Mouse (Mus musculus) midbrain, embryonic 16.5 days (tissue): ENCODE measurements at regions not wholly inside any gene's neighbourhood (a gene's known extent, or its start where the extent isn't known, plus 50 kb on each side); places are given as distances from the start of the nearest gene placed in this dataset.

Experiments used
- ATAC-seq: fragments of 200-750 bp; cut with Nextera tagmentation; 2 replicates; pipeline ENCODE4 v1.8.0; 2017; ENCODE audit warnings: moderate TSS enrichment
- H3K27ac ChIP-seq: fragments of 300-500 bp; sonication (generic); 2 replicates; pipeline ENCODE4 v1.5.1; 2014; ENCODE audit warnings: mild to moderate bottlenecking, low read length, mixed read lengths
- H3K27me3 ChIP-seq: fragments of 300-500 bp; sonication (generic); 2 replicates; pipeline ENCODE4 v1.6.1; 2014; ENCODE audit warnings: low read depth, low read length, mixed read lengths; ENCODE audit not compliant: control insufficient read depth, insufficient read depth
- H3K36me3 ChIP-seq: fragments of 300-500 bp; sonication (generic); 2 replicates; pipeline ENCODE4 v1.6.1; 2014; ENCODE audit warnings: mild to moderate bottlenecking, low read length, moderate library complexity, mixed read lengths; ENCODE audit not compliant: control insufficient read depth, insufficient read depth
- H3K4me1 ChIP-seq: fragments of 300-500 bp; sonication (generic); 2 replicates; pipeline ENCODE4 v1.6.1; 2014; ENCODE audit warnings: mild to moderate bottlenecking, low read length, mixed read lengths; ENCODE audit not compliant: control insufficient read depth, insufficient read depth
- H3K4me2 ChIP-seq: fragments of 300-500 bp; sonication (generic); 2 replicates; pipeline ENCODE4 v1.6.1; 2014; ENCODE audit warnings: mild to moderate bottlenecking, low read length, mixed read lengths
- H3K4me3 ChIP-seq: fragments of 300-500 bp; sonication (generic); 2 replicates; pipeline ENCODE4 v1.5.1; 2014; ENCODE audit warnings: low read depth, mild to moderate bottlenecking, low read length, moderate library complexity, mixed read lengths
- H3K9ac ChIP-seq: fragments of 300-500 bp; sonication (generic); 2 replicates; pipeline ENCODE4 v1.6.1; 2014; ENCODE audit warnings: low read depth, low read length, mixed read lengths
- H3K9me3 ChIP-seq: fragments of 300-500 bp; sonication (generic); replicated peaks from 2 replicates; pipeline ENCODE4 v1.6.1; 2014; ENCODE audit warnings: mild to moderate bottlenecking, low read length, mixed read lengths; ENCODE audit not compliant: control insufficient read depth, poor library complexity, severe bottlenecking
- WGBS: fragments of 180-500 bp; shearing (Covaris S2); extraction: QIAGEN DNeasy Blood & Tissue Kit; methylation state at CpG from one replicate; pipeline ENCODE4 v1.1.7; 2014; 5-methylcytosine and 5-hydroxymethylcytosine counted together

DNA sequence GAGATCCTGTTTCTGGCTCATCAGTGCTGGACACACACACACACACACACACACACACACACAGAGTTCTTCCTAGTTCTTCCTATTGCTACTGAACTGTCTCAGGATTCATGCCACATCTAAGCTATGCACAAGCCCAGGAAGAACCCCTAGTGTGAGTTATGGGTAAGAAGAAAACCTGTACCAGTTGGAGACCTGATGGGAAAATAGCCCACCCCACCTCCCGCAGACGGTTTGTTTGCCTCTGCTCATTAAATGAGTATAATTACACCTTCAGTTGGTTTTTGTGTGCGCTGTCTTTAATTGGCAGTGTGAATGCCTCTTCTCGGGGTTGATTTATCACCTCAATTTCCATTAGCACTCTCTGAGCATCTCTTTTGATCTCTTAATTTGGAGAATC, 165.8 kb upstream of the Mocs1 start:
- 52% methylated on average over 4 of the region's 4 CpGs for whole genome bisulfite sequencing
- Histone ChIP-seq H3K9me3 (no peaks in the 10 kb centered on the region), H3K27me3 (no peaks in the 10 kb centered on the region), H3K4me2 (no peak overlapping the region), H3K9ac (no peak overlapping the region), H3K4me3 (no peak overlapping the region), H3K4me1 (no peaks in the 10 kb centered on the region), H3K27ac (no peak overlapping the region), H3K36me3 (no peaks in the 10 kb centered on the region)
- ATAC-seq, result peak; percentile 58; the same call in 1 of the 2 replicates

DNA sequence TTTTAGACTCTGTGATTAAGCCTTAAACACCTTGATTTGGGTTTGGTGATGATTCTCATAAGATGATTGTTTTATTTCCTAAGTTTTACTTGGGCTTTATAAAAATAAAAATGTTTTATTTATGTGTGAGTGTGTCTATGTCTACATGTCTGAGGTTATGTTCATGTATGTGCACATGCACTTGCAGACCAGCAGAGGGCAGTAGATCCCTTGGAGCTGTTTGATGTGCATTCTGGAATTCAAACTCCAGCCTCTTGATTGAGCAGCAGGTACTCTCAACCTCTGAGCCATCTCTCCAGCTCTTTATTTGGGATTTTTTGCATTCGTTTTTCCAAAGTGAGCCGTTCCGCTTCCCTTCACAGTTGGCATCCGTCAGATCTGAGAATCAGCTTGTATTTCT, 161.8 kb upstream of the Mocs1 start:
- Histone ChIP-seq H3K4me2 (no peak overlapping the region), H3K4me1 (no peaks in the 10 kb centered on the region), H3K36me3 (no peaks in the 10 kb centered on the region), H3K27ac (no peak overlapping the region), H3K4me3 (no peak overlapping the region), H3K9ac (no peak overlapping the region), H3K27me3 (no peaks in the 10 kb centered on the region), H3K9me3 (no peaks in the 10 kb centered on the region; the same call in 1 of the 2 replicates)
- WGBS, result 91% methylated on average over 4 of the region's 4 CpGs
- ATAC-seq, result no peak

DNA sequence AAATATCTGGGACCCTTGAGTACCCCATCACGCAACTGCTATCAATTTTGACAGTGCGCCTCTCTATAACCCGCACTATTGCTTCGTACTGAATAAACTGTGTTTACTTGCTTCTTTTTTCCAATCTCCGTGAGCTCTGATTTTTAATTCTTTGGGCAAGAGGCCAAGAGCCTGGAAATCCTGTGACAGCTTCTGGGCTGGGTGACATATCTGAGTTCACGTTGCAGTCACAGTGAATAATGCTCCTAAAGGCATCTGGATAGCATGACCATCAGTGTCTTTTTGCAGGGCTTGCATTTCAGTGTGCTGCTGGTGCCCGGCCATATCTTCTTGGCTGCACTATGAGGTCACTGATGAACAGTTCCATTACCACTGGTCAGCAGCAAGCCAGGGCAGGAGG, 158.2 kb upstream of the Mocs1 start:
- H3K9ac ChIP-seq, result no peak overlapping the region
- no peak overlapping the region for H3K4me3 ChIP-seq
- H3K27me3 ChIP-seq, result no peaks in the 10 kb centered on the region
- ATAC-seq, result no peak
- peaks cover 11% of the 10 kb centered on the region for H3K4me1 ChIP-seq
- H3K27ac ChIP-seq, result no peak overlapping the region
- WGBS, result 75% methylated on average over 7 of the region's 7 CpGs
- H3K4me2 ChIP-seq, result no peak overlapping the region
- H3K36me3 ChIP-seq, result no peaks in the 10 kb centered on the region
- no peaks in the 10 kb centered on the region; the same call in 1 of the 2 replicates for H3K9me3 ChIP-seq

DNA sequence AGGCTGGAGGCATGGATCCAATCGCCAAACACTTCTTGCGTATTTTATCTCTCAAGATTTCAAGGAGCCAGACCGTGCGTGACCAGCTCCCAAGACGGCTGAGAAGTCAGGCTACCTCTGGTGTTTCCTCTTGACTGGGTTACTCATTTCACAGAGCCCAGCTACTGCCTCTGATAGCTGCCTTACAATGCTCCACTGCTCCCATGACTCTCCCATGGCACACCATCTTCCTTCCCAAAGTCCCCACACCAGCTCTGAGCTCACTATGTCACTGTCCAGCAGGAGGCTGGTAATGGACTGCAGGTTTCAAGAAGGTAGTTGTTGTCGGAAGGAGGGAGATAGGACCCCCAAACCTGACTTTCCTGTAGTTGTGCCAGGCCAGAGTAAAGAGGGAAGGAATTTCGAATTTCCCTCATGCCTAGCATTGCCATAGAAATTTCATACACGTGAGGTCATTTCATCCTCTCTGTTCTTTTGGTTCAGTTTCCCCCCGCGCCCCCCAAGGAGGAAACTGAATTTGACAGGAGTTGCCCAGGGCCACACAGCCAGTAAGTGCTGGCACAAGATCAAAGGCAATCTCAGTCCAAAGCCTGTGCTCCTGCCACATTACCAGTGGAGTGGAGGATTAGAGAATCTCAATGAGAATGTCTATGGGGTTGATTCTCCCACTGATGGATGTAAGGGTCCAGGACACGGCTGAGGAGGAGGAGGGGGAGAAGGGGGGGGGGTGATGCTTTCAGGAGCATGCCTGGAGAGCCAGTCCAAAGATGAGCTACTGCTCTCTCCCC, 155.3 kb upstream of the Mocs1 start:
- WGBS, result 67% methylated on average over 11 of the region's 11 CpGs
- Histone ChIP-seq H3K9ac (no peak overlapping the region), H3K27ac (no peak overlapping the region; the same call in 1 of the 2 replicates), H3K27me3 (no peaks in the 10 kb centered on the region), H3K4me2 (no peak overlapping the region), H3K4me3 (no peak overlapping the region), H3K4me1 (peaks cover 11% of the 10 kb centered on the region), H3K36me3 (no peaks in the 10 kb centered on the region), H3K9me3 (no peaks in the 10 kb centered on the region; the same call in 1 of the 2 replicates)
- ATAC-seq, result peak; percentile 76

DNA sequence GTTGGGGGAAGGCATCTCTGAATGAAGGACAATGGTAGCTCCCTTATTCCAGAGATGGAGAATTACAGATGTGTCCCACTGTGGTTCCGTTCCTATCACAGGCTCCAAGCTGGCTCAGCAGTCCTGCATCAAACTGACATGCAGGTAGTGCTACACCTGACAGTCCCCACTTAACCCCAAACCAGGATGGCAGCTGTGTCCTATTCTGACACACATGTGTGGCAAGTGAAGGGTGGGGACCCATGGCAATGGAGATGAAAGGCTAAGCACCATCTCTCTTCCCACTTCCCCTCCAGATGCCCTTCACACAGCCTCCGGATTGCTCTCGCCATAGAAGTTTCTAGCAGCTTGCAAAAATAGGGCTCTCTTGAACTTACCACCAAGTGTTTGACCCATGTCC, 153.2 kb upstream of the Mocs1 start:
- Histone ChIP-seq H3K4me2 (no peak overlapping the region), H3K36me3 (no peaks in the 10 kb centered on the region), H3K9ac (no peak overlapping the region), H3K27me3 (no peaks in the 10 kb centered on the region), H3K4me1 (peaks cover 11% of the 10 kb centered on the region), H3K27ac (no peak overlapping the region), H3K9me3 (no peaks in the 10 kb centered on the region; the same call in 1 of the 2 replicates), H3K4me3 (no peak overlapping the region)
- ATAC-seq, result no peak
- 90% methylated on average over 3 of the region's 3 CpGs for WGBS

DNA sequence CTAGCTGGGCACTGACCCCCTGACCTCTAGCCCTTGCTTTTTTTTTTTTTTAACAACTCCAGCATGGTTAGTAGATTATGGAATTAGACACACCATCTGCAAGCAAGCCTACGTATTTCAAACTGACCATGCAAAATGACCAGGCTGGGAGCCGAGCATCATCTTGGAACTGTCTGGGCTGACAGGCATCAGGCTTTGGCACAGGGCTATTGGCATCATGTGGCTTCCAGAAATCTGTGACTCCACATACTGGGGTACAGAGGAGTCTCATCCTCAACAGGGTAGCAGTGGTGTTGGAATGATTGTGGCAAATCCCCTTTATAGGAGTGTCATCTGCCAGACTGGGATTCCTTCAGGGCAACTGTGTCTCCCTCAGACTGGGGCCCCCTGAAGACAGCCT, 152.7 kb upstream of the Mocs1 start:
- ATAC-seq, result no peak
- no peaks in the 10 kb centered on the region for H3K27me3 ChIP-seq
- peaks cover 11% of the 10 kb centered on the region for H3K4me1 ChIP-seq
- H3K9me3 ChIP-seq, result no peaks in the 10 kb centered on the region
- WGBS, result 65% methylated on average over 2 of the region's 2 CpGs
- H3K9ac ChIP-seq, result no peak overlapping the region
- H3K36me3 ChIP-seq, result no peaks in the 10 kb centered on the region
- no peak overlapping the region for H3K27ac ChIP-seq
- H3K4me2 ChIP-seq, result no peak overlapping the region
- no peak overlapping the region for H3K4me3 ChIP-seq

DNA sequence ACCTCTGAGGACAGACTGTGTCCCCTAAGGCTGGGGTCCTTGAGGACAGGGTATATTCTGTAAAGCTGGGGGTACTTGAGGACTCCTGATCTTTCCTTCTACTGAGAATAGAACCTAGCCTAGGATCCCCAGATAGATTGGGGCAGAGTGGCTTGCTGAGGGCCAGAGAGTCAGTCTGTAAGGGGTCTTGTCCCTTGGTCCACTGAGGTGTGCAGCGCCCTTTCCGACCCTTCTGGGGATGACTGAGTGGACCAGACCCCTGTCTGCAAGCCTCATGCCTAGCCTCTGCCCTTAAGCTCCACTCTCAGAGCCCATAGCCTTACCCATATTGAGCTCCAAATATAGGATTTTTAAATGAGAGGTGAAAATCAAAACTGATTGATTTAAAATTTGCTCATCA, 152.2 kb upstream of the Mocs1 start:
- Histone ChIP-seq H3K4me1 (peaks cover 11% of the 10 kb centered on the region), H3K9me3 (no peaks in the 10 kb centered on the region), H3K27ac (no peak overlapping the region), H3K4me2 (no peak overlapping the region), H3K4me3 (no peak overlapping the region), H3K27me3 (no peaks in the 10 kb centered on the region), H3K9ac (no peak overlapping the region), H3K36me3 (no peaks in the 10 kb centered on the region)
- 95% methylated on average over 2 of the region's 2 CpGs for WGBS
- no peak for ATAC-seq

DNA sequence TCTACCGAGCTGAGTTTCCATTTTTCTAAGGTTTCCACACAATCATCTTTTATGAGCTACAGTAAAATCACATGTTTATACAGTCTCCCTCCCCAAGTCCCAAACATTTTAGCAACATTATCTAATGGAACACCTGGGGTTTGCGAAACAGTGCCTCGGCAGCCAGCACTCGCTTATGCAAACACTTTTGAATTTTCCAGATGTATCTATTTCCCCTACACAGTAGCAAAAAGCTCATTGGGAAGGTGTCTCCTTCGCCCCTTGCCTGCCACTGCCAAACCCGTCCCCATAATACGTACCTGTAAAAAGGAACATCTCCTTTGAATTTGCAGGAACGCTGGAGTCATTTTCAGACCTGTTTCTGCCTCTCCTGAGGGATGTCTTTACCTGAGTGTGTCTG, 149.6 kb upstream of the Mocs1 start:
- Histone ChIP-seq H3K4me1 (peaks cover 5% of the 10 kb centered on the region; the same call in 1 of the 2 replicates), H3K9ac (no peak overlapping the region), H3K4me3 (no peak overlapping the region), H3K36me3 (no peaks in the 10 kb centered on the region), H3K27me3 (no peaks in the 10 kb centered on the region), H3K27ac (no peak overlapping the region), H3K9me3 (no peaks in the 10 kb centered on the region), H3K4me2 (no peak overlapping the region)
- ATAC-seq, result no peak
- 84% methylated on average over 8 of the region's 8 CpGs for WGBS

DNA sequence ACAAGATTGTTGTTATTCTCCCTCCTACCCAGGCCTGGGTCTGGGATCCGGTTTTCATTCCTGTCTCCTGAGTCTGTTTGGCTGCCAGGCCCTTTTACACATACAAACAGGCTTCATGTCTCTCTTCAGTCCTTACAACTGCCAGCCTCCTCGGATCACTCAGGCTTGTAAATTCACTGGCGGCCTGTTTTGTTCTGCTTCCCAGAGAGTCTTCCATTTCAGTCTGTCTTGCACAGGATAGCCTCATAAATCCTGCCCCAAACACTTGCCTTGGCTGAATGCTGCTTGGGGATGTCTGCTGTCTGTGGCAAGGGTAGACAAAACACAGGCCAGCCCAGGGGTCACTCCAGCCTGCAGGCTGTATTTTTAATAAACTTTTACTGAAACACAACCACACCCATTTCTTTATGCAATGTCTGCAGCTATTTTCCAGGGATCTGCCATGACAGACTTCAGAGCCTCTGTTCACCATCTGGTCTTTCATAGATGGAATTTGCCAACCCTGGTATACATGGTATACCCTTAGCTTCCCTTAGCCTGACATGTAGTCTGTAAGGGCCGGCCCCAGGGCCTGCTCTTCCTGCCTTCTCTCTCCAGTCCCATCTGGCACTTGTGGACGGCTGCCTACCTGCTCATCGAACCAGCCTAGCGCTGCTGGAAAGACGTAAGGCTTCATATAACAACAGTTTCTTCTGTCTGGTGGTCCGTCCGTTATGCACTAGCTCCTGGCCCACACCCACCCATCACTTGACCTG, 149.0 kb upstream of the Mocs1 start:
- Histone ChIP-seq H3K4me2 (no peak overlapping the region), H3K27ac (no peak overlapping the region), H3K36me3 (no peaks in the 10 kb centered on the region), H3K27me3 (no peaks in the 10 kb centered on the region), H3K9me3 (no peaks in the 10 kb centered on the region), H3K4me3 (no peak overlapping the region), H3K9ac (no peak overlapping the region), H3K4me1 (no peaks in the 10 kb centered on the region)
- no peak for ATAC-seq
- WGBS, result 78% methylated on average over 10 of the region's 10 CpGs
